Mouse (Mus musculus) hindbrain, embryonic 16.5 days (tissue): ENCODE data around the gene Atp2c2. TPM values are rescaled to one million over a fixed set of nuclear protein-coding genes. Genes with fewer than 3 reads are reported as not detected.

Experiments used
- ATAC-seq: fragments of 200-750 bp; cut with Nextera tagmentation; 2 replicates; pipeline ENCODE4 v1.8.0; 2017; ENCODE audit warnings: moderate TSS enrichment, moderate library complexity
- H3K27ac ChIP-seq: fragments of 300-500 bp; sonication (generic); 2 replicates; pipeline ENCODE4 v1.5.1; 2014; ENCODE audit warnings: low read depth, mild to moderate bottlenecking, control low read depth, low read length, moderate library complexity
- H3K27me3 ChIP-seq: fragments of 300-500 bp; sonication (generic); replicated peaks from 2 replicates; pipeline ENCODE4 v1.6.1; 2014; ENCODE audit warnings: low read length; ENCODE audit not compliant: control insufficient read depth, insufficient read depth
- H3K36me3 ChIP-seq: fragments of 300-500 bp; sonication (generic); 2 replicates; pipeline ENCODE4 v1.6.1; 2014; ENCODE audit warnings: mild to moderate bottlenecking, low read length, moderate library complexity, mixed read lengths; ENCODE audit not compliant: control insufficient read depth, insufficient read depth
- H3K4me1 ChIP-seq: fragments of 300-500 bp; sonication (generic); 2 replicates; pipeline ENCODE4 v1.6.1; 2014; ENCODE audit warnings: low read depth, low read length; ENCODE audit not compliant: control insufficient read depth, insufficient read depth
- H3K4me2 ChIP-seq: fragments of 300-500 bp; sonication (generic); 2 replicates; pipeline ENCODE4 v1.6.1; 2014; ENCODE audit warnings: mild to moderate bottlenecking, low read length, control low read depth, moderate library complexity
- H3K4me3 ChIP-seq: fragments of 300-500 bp; sonication (generic); 2 replicates; pipeline ENCODE4 v1.5.1; 2014; ENCODE audit warnings: mild to moderate bottlenecking, low read length, control low read depth, moderate library complexity
- H3K9ac ChIP-seq: fragments of 300-500 bp; sonication (generic); 2 replicates; pipeline ENCODE4 v1.6.1; 2014; ENCODE audit warnings: low read depth, mild to moderate bottlenecking, control low read depth, low read length, moderate library complexity
- H3K9me3 ChIP-seq: fragments of 300-500 bp; sonication (generic); 2 replicates; pipeline ENCODE4 v1.6.1; 2014; ENCODE audit warnings: mild to moderate bottlenecking, low read length, moderate library complexity; ENCODE audit not compliant: control insufficient read depth
- WGBS: fragments of 180-500 bp; shearing (Covaris S2); extraction: QIAGEN DNeasy Blood & Tissue Kit; methylation state at CpG from one replicate; pipeline ENCODE4 v1.1.7; 2014; 5-methylcytosine and 5-hydroxymethylcytosine counted together
- polyA plus RNA-seq: library from polyadenylated mRNA; unstranded; fragments of >200 nt; fragmentation: Nextera tagmentation; extraction: Ambion mirVana; gene quantifications from 2 replicates; pipeline ENCODE4 v1.2.1, GENCODE M21; 2015

Gene Atp2c2
- polyA plus RNA-seq, 1 experiment from 2014 or later: 0.49 TPM

DNA sequence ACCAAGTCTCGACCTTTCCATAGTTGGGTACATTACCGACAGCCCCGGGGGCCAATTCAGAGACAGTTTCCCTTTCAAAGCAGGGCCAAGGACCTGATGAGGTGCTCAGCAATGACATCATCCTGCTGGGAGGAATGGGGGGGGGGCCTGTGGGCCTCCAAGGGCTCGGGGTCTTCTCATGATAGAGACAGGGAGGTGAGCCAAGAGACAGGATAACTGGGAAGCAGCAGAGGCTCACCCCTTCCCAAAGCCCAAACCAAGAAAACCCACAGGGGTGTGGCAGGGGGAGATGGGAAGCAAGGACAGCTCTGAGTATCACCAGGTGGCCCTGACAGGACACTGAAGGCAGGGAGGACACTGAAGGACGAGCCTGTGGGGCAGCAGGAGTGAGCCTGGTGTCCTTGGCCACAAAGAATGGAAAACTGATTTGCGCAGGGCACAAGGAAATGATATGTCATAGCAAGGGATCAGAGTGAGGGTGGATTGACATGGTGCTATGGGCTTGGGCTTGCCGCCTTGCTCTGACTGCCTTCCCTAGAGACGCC lies 28.6 kb downstream of the Atp2c2 start:
- 86% methylated on average over 8 of the region's 8 CpGs for WGBS
- Histone ChIP-seq H3K4me3 (no peak overlapping the region), H3K36me3 (no peaks in the 10 kb centered on the region), H3K27ac (no peak overlapping the region), H3K9ac (no peak overlapping the region), H3K4me1 (no peaks in the 10 kb centered on the region), H3K27me3 (no peaks in the 10 kb centered on the region), H3K4me2 (no peak overlapping the region), H3K9me3 (no peaks in the 10 kb centered on the region)
- no peak for ATAC-seq

DNA sequence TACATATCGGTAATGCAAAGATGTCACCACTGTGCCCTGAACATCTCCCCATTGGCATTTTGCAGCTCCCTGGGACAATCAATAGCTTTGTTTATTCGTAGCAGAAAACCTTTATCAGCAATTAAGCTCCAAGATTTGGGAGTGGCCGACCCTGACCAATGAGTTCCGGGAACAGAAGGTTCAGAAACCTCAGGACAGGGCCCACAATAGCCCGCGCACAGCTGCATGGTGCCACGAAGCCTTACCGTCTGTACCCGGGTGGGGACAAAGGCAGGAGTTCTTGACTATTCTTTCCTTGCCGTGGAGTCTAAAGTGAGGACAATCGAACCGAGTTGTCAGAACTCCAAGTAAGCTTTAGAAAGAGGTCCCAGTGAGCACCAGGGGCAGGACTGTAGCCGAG lies 32.3 kb downstream of the Atp2c2 start:
- H3K36me3 ChIP-seq: no peaks in the 10 kb centered on the region
- H3K4me3 ChIP-seq: no peak overlapping the region
- no peaks in the 10 kb centered on the region for H3K4me1 ChIP-seq
- no peak overlapping the region for H3K4me2 ChIP-seq
- H3K27me3 ChIP-seq: no peaks in the 10 kb centered on the region
- H3K9me3 ChIP-seq: no peaks in the 10 kb centered on the region
- 72% methylated on average over 13 of the region's 13 CpGs for WGBS
- no peak overlapping the region for H3K9ac ChIP-seq
- no peak for ATAC-seq
- no peak overlapping the region for H3K27ac ChIP-seq

DNA sequence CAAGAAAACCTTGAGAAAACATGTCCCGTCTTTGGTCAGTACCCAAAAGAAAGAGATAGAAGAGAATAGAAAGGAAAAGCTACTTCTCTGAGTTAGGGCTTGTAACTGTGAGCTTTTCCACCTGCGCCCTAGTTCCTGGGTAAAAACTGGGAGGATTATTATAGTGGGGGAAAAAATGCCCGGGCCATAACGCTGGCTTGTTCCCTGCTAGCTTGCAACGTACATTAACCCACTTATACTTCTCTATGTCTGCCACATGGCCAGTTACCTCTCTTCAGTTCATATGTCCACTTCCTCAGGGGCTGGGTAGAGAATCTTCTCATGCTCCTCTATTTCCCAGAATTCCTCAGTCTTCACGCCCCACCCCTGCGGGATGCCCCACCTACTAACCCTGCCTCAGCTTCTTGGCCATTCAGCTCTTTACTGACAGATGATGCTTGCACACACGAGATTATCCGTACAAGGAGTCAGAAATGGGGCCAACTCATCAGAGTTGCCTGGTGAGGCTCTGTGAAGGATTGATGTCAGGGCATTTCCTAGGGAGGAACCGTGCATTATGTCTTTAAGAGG lies 36.6 kb downstream of the Atp2c2 start:
- H3K27me3 ChIP-seq: no peaks in the 10 kb centered on the region
- no peaks in the 10 kb centered on the region for H3K4me1 ChIP-seq
- no peak overlapping the region for H3K4me3 ChIP-seq
- H3K9ac ChIP-seq: no peak overlapping the region
- 89% methylated on average over 10 of the region's 10 CpGs for WGBS
- no peaks in the 10 kb centered on the region for H3K9me3 ChIP-seq
- no peak overlapping the region for H3K4me2 ChIP-seq
- no peak for ATAC-seq
- no peaks in the 10 kb centered on the region for H3K36me3 ChIP-seq
- no peak overlapping the region for H3K27ac ChIP-seq

DNA sequence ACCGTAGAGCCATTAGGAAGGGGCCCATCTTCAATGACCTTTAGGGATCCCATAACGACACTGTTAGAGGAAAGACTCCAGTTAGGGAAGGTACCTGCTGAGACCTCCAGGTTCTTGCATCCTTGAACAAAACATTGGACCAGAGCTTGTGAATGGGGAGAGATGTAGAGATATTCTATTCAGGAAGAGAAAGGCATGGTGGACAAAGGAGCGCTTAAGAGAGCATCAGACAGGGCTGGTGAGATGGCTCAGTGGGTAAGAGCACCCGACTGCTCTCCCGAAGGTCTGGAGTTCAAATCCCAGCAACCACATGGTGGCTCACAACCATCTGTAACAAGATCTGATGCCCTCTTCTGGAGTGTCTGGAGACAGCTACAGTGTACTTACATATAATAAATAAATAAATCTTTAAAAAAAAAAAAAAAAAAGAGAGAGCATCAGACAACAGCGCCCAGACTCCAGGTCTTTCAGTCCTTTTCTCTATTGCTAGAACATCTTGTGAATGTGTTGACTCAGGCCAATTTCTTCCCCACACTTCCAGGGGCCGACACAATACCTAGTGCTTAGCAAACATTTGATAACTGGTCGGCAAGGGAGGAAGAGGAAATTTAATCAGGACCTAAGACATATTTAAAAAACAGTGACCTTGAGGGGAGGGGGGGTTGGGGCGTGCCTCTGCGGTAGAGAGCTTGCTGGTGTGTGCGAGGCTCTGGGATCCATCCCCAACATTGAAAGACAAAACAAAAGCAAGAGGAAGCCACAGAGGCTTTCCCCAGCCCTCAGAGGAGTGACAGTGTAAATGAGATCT lies 37.5 kb downstream of the Atp2c2 start:
- Histone ChIP-seq H3K9me3 (no peaks in the 10 kb centered on the region), H3K27ac (no peak overlapping the region), H3K4me2 (no peak overlapping the region), H3K27me3 (no peaks in the 10 kb centered on the region), H3K4me1 (no peaks in the 10 kb centered on the region), H3K4me3 (no peak overlapping the region), H3K9ac (no peak overlapping the region), H3K36me3 (no peaks in the 10 kb centered on the region)
- 86% methylated on average over 11 of the region's 11 CpGs for WGBS
- no peak for ATAC-seq

DNA sequence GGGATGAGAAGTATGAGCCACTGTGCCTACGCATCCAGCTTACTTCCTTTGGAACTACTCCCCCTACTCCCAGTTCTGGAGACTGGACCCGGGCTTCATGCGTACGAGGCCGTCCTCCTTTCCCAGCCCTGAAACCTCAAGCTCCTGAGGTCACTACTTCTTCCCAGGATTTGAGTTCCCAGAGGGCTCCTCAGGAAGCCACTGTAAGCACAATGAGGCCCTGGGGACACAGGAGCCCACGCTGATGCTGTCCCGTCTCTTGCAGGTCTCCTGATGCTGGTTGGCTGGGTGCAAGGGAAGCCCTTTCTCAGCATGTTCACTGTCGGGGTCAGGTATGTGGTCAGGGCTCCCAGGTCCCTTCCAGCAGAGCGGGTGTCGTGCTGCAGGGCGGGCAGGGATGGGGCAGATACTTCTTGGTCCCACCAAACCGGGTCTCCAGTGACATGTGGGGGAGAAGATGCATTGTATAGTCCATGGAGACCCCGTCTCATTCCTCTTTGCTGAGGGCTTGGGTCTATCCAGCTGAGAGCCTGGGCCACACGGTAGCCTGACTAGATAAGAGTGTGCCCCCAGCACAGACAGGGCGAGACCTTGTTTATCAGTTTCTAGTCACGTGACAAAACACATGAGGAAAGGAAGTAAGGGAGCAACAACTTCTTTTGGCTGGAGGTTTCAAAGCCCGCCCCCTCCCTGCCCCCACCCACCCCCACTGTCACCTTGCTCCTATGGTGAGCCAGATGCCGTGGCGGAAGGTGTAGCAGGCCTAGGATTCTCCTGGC lies 38.5 kb downstream of the Atp2c2 start:
- Histone ChIP-seq H3K4me3 (no peak overlapping the region), H3K4me1 (no peaks in the 10 kb centered on the region), H3K9ac (no peak overlapping the region), H3K36me3 (no peaks in the 10 kb centered on the region), H3K27me3 (no peaks in the 10 kb centered on the region), H3K27ac (no peak overlapping the region), H3K4me2 (no peak overlapping the region), H3K9me3 (no peaks in the 10 kb centered on the region)
- ATAC-seq: no peak
- 80% methylated on average over 19 of the region's 19 CpGs for WGBS

DNA sequence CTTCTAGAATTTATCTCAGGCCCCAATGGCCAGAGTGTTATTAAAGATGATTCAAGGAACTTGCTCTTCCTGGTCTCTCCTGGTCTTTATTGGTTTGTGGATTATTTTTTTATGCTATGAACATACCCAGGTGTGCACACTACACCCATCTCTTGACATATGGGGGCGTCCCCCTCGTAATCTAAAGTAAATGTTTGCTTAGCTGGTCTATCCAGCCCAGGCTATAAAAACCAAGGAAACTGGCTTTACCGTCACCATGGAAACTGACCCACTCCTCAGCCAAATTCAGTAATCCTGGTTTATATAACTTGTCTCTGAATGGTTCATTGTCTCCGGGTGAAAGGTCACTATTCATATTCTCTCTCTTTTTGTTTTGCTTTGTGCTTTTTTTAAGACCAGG lies 40.8 kb downstream of the Atp2c2 start:
- no peaks in the 10 kb centered on the region for H3K36me3 ChIP-seq
- WGBS: 74% methylated on average over 4 of the region's 4 CpGs
- H3K4me2 ChIP-seq: no peak overlapping the region
- no peak overlapping the region for H3K4me3 ChIP-seq
- no peaks in the 10 kb centered on the region for H3K9me3 ChIP-seq
- H3K27ac ChIP-seq: no peak overlapping the region
- H3K9ac ChIP-seq: no peak overlapping the region
- ATAC-seq: no peak
- no peaks in the 10 kb centered on the region for H3K27me3 ChIP-seq
- H3K4me1 ChIP-seq: no peaks in the 10 kb centered on the region

DNA sequence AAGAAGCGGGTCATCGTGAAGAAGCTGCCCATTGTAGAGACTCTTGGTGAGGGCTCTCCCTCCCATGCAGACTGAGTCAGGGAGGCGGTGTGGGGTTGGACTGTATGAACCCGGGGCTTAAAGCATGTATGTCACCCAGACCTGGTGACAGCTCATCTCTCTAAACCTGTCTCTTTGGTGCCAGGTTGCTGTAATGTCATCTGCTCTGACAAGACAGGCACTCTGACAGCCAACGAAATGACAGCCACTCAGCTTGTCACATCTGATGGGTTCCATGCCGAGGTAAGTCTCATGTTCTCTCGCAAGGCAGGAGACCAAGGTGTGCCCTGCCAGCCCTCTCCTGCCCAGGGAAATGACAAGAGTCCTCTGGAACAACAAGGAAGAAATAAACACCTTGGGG lies 42.6 kb downstream of the Atp2c2 start:
- H3K4me1 ChIP-seq: no peaks in the 10 kb centered on the region
- no peak overlapping the region for H3K27ac ChIP-seq
- no peak overlapping the region for H3K9ac ChIP-seq
- no peak overlapping the region for H3K4me2 ChIP-seq
- H3K27me3 ChIP-seq: no peaks in the 10 kb centered on the region
- 79% methylated on average over 7 of the region's 7 CpGs for WGBS
- H3K4me3 ChIP-seq: no peak overlapping the region
- H3K9me3 ChIP-seq: no peaks in the 10 kb centered on the region
- no peaks in the 10 kb centered on the region for H3K36me3 ChIP-seq
- no peak for ATAC-seq

DNA sequence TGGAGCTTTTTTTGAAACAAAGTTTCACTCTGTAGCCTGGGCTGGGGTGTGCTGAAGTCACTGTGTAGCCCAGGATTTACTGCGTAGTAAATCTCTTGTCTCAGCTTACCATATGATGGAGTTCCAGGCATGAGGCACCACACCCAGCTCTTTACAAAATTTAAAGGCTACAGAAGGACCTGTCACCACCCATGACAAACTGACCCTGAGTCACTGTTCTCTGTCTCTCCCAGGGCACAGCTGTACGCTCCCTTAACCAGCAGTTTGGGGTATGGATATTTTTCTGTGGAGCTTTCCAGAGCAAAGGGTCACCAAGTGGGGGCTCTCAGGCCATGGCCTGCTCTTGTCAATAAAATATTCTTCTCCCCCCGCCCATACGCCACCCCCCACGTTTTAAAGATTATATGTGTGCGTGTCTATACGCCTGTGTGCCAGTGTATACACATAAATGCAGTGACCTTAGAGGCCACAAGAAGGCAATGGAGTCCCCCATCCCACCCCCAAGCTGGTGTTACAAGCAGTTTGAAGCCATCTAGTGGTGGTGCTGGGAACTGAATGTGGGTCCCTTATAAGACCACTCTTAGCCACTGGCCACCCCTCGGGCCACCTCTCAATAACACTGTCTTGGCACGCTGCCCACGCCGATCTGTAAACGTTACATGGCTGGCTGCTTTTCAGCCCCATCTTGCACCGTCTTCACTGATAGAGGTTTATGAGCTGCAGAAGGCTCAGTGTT lies 43.6 kb downstream of the Atp2c2 start:
- Histone ChIP-seq H3K36me3 (no peaks in the 10 kb centered on the region), H3K4me2 (no peak overlapping the region), H3K27ac (no peak overlapping the region), H3K9me3 (no peaks in the 10 kb centered on the region), H3K9ac (no peak overlapping the region), H3K27me3 (no peaks in the 10 kb centered on the region), H3K4me1 (no peaks in the 10 kb centered on the region), H3K4me3 (no peak overlapping the region)
- ATAC-seq: no peak
- 49% methylated on average over 13 of the region's 13 CpGs for WGBS
